Mouse (Mus musculus): ENCODE results near the gene Agbl4. TPM values are rescaled to one million over a fixed set of nuclear protein-coding genes. Genes with fewer than 3 reads are reported as not detected.

Agbl4 gene
- total RNA-seq, 1 experiment, result not detected

DNA sequence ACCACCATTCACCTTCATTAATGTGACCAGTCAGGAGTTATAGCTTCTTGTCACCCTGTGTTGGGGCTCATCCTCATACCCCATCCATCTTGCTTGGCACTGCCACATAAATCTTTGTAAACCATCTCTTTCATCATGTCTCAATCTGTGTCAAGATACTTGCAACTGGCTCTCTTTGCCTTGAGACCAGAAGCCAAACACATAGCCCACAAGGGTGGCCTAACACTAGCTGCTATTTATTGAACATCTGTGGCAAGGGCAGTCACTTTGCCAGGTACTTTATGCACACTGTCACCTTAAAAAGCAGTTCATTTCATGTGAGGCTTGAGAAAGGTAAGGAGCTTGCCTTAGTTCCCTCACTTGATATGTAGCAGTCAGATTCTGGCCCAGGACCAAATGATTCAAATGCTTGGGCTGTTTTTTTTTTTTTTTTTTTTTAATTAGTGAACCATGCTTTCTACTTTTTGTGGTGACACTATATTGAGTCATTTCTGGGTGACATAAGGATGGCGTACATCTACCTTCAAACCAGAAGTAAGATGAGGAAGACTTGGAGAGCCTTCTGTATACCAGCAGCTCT, 1027.0 kb downstream of the Agbl4 start:
- H3K4me1 ChIP-seq (ENCODE audit: control insufficient read depth in 2 of 2, insufficient read depth in 2 of 2, low read length in 2 of 2, poor library complexity in 1 of 2), result no peaks in the 10 kb centered on the region
- in situ Hi-C loops (cut with MboI; ENCODE audit: low sequenced_read_pairs in 2 of 2, unreplicated experiment in 2 of 2), result no loop called here
- DNase-seq (ENCODE audit: low read depth, low spot score), result no peak
- no peaks in the 10 kb centered on the region for H3K36me3 ChIP-seq (ENCODE audit: control insufficient read depth, insufficient read depth, low read length, poor library complexity, severe bottlenecking)
- H3K4me3 ChIP-seq (ENCODE audit: insufficient read depth in 1 of 2, low read depth in 1 of 2, low read length in 2 of 2, poor library complexity in 1 of 2, severe bottlenecking in 1 of 2), result no peak overlapping the region
- TF ChIP-seq MAFK (IDR thresholded peaks at IDR 0.05; ENCODE audit: insufficient read depth, low read depth, low read length) (no peak), ZNF384 (IDR thresholded peaks at IDR 0.05; ENCODE audit: low read depth, low read length) (no peak), ZC3H11A (IDR thresholded peaks at IDR 0.05; ENCODE audit: borderline replicate concordance, low read depth, low read length) (no peak), HCFC1 (IDR thresholded peaks at IDR 0.05; ENCODE audit: borderline replicate concordance, insufficient read depth, low read length) (no peak), CHD2 (IDR thresholded peaks at IDR 0.05; ENCODE audit: low read depth, low read length) (no peak)
- H3K27ac ChIP-seq (ENCODE audit: insufficient read depth, low read depth, low read length, poor library complexity, severe bottlenecking), result no peak overlapping the region
- no peaks in the 10 kb centered on the region for H3K9me3 ChIP-seq (ENCODE audit: control insufficient read depth, insufficient read depth, low read depth, low read length)
- H3K9ac ChIP-seq (ENCODE audit: insufficient read depth, low read depth, low read length, poor library complexity, severe bottlenecking), result no peak overlapping the region

DNA sequence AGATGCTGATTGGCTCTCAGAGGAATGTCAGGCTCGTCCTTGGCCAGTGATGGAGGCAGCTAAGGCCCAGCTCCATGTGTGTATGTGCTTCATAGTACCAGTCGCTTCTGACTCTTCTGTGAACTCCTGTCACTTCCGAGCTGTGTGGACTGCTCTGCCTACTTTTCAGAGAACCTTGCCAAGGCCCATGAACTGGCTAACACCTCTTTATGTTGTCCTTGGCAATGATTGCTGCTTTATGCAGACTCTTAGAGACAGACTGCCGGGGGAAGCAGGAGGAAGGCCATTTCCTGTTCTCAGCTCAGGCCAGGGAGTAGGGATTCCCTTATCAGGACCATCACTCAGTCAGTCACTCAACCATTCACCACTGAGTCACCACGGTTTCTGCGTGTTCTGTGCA, 1027.7 kb downstream of the Agbl4 start:
- no peak overlapping the region for H3K27ac ChIP-seq (ENCODE audit: insufficient read depth, low read depth, low read length, poor library complexity, severe bottlenecking)
- H3K9me3 ChIP-seq (ENCODE audit: control insufficient read depth, insufficient read depth, low read depth, low read length), result no peaks in the 10 kb centered on the region
- TF ChIP-seq ZC3H11A (IDR thresholded peaks at IDR 0.05; ENCODE audit: borderline replicate concordance, low read depth, low read length), result no peak
- no peak for TF ChIP-seq ZNF384 (IDR thresholded peaks at IDR 0.05; ENCODE audit: low read depth, low read length)
- no peak for TF ChIP-seq HCFC1 (IDR thresholded peaks at IDR 0.05; ENCODE audit: borderline replicate concordance, insufficient read depth, low read length)
- no peak for TF ChIP-seq CHD2 (IDR thresholded peaks at IDR 0.05; ENCODE audit: low read depth, low read length)
- TF ChIP-seq MAFK (IDR thresholded peaks at IDR 0.05; ENCODE audit: insufficient read depth, low read depth, low read length), result no peak
- no peak overlapping the region for H3K4me3 ChIP-seq (ENCODE audit: insufficient read depth in 1 of 2, low read depth in 1 of 2, low read length in 2 of 2, poor library complexity in 1 of 2, severe bottlenecking in 1 of 2)
- no peak overlapping the region for H3K9ac ChIP-seq (ENCODE audit: insufficient read depth, low read depth, low read length, poor library complexity, severe bottlenecking)
- in situ Hi-C loops (cut with MboI; ENCODE audit: low sequenced_read_pairs in 2 of 2, unreplicated experiment in 2 of 2), result no loop called here
- H3K4me1 ChIP-seq (ENCODE audit: control insufficient read depth in 2 of 2, insufficient read depth in 2 of 2, low read length in 2 of 2, poor library complexity in 1 of 2), result no peaks in the 10 kb centered on the region
- no peaks in the 10 kb centered on the region for H3K36me3 ChIP-seq (ENCODE audit: control insufficient read depth, insufficient read depth, low read length, poor library complexity, severe bottlenecking)
- no peak for DNase-seq (ENCODE audit: low read depth, low spot score)

DNA sequence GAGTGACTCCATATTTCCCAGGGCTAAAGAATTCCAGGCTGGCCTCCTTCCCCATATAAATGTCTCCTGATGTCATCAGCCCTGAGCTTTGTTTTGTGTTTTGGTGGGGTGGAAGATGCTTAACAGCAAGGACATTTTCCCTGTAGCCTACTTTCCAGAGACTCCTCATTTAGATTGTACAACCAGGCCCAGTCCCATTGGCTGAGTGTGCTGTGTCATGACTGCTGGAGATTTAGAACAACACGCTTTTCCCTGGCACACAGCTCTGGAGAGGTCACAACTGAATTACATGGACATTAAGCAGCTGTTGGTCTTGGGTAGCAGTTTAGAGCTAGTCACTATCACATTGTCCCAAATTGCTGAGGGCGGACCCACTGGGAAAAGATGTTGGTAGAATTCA, 1033.7 kb downstream of the Agbl4 start:
- H3K9ac ChIP-seq (ENCODE audit: insufficient read depth, low read depth, low read length, poor library complexity, severe bottlenecking), result no peak overlapping the region
- TF ChIP-seq MAFK (IDR thresholded peaks at IDR 0.05; ENCODE audit: insufficient read depth, low read depth, low read length), result no peak
- TF ChIP-seq CHD2 (IDR thresholded peaks at IDR 0.05; ENCODE audit: low read depth, low read length), result no peak
- no peak for TF ChIP-seq ZNF384 (IDR thresholded peaks at IDR 0.05; ENCODE audit: low read depth, low read length)
- TF ChIP-seq ZC3H11A (IDR thresholded peaks at IDR 0.05; ENCODE audit: borderline replicate concordance, low read depth, low read length), result no peak
- no peak for TF ChIP-seq HCFC1 (IDR thresholded peaks at IDR 0.05; ENCODE audit: borderline replicate concordance, insufficient read depth, low read length)
- peaks cover 6% of the 10 kb centered on the region for H3K36me3 ChIP-seq (ENCODE audit: control insufficient read depth, insufficient read depth, low read length, poor library complexity, severe bottlenecking)
- H3K27ac ChIP-seq (ENCODE audit: insufficient read depth, low read depth, low read length, poor library complexity, severe bottlenecking), result no peak overlapping the region
- in situ Hi-C loops (cut with MboI; ENCODE audit: low sequenced_read_pairs in 2 of 2, unreplicated experiment in 2 of 2), result no loop called here
- no peak overlapping the region for H3K4me3 ChIP-seq (ENCODE audit: insufficient read depth in 1 of 2, low read depth in 1 of 2, low read length in 2 of 2, poor library complexity in 1 of 2, severe bottlenecking in 1 of 2)
- H3K9me3 ChIP-seq (ENCODE audit: control insufficient read depth, insufficient read depth, low read depth, low read length), result no peaks in the 10 kb centered on the region
- H3K4me1 ChIP-seq (ENCODE audit: control insufficient read depth in 2 of 2, insufficient read depth in 2 of 2, low read length in 2 of 2, poor library complexity in 1 of 2), result no peaks in the 10 kb centered on the region
- DNase-seq (ENCODE audit: low read depth, low spot score), result no peak

DNA sequence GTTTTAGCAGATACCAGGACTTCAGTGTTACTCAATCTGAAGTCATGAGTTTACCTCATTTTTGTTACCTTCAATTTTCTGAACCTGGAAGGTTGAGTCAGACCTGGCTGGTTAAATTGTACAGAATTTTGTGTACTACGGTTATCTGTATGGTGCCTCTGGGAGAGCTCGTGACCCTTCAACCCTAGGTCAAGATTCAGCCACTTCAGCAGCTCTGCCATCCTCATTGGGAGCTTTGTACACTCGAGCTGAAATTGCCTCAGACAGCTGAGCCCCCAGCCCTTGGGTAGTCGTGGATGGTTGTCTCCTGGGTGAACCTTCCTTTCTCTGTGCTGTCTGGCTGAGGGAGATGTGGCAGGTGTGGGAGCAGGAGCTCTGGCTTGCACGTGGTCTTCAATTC, 1034.6 kb downstream of the Agbl4 start:
- H3K36me3 ChIP-seq (ENCODE audit: control insufficient read depth, insufficient read depth, low read length, poor library complexity, severe bottlenecking), result peaks cover 6% of the 10 kb centered on the region
- no peak overlapping the region for H3K27ac ChIP-seq (ENCODE audit: insufficient read depth, low read depth, low read length, poor library complexity, severe bottlenecking)
- H3K4me3 ChIP-seq (ENCODE audit: insufficient read depth in 1 of 2, low read depth in 1 of 2, low read length in 2 of 2, poor library complexity in 1 of 2, severe bottlenecking in 1 of 2), result no peak overlapping the region
- in situ Hi-C loops (cut with MboI; ENCODE audit: low sequenced_read_pairs in 2 of 2, unreplicated experiment in 2 of 2), result no loop called here
- H3K4me1 ChIP-seq (ENCODE audit: control insufficient read depth in 2 of 2, insufficient read depth in 2 of 2, low read length in 2 of 2, poor library complexity in 1 of 2), result no peaks in the 10 kb centered on the region
- no peak for DNase-seq (ENCODE audit: low read depth, low spot score)
- H3K9me3 ChIP-seq (ENCODE audit: control insufficient read depth, insufficient read depth, low read depth, low read length), result no peaks in the 10 kb centered on the region
- no peak overlapping the region for H3K9ac ChIP-seq (ENCODE audit: insufficient read depth, low read depth, low read length, poor library complexity, severe bottlenecking)
- TF ChIP-seq ZNF384 (IDR thresholded peaks at IDR 0.05; ENCODE audit: low read depth, low read length) (no peak), ZC3H11A (IDR thresholded peaks at IDR 0.05; ENCODE audit: borderline replicate concordance, low read depth, low read length) (no peak), CHD2 (IDR thresholded peaks at IDR 0.05; ENCODE audit: low read depth, low read length) (no peak), MAFK (IDR thresholded peaks at IDR 0.05; ENCODE audit: insufficient read depth, low read depth, low read length) (no peak), HCFC1 (IDR thresholded peaks at IDR 0.05; ENCODE audit: borderline replicate concordance, insufficient read depth, low read length) (no peak)

DNA sequence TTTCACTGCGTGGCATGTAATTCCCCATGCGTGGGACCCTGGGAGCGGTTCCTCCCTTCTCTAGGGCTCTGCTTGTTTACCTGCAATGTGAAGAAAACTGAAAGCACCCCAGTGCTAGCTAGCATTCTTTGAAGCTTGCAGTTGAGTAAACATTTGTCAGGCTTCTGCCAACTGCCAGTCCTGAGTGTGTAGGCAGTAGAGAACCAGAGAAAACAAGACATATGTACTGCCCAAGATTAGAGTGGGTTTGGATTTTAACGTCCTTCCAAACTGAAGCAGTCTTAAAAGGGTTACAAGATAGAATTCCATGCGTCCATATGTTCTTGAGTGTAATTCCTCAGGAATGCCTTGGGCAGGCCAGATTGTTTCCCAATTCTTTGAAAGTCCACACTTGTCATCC, 1035.0 kb downstream of the Agbl4 start:
- no peaks in the 10 kb centered on the region for H3K9me3 ChIP-seq (ENCODE audit: control insufficient read depth, insufficient read depth, low read depth, low read length)
- H3K4me1 ChIP-seq (ENCODE audit: control insufficient read depth in 2 of 2, insufficient read depth in 2 of 2, low read length in 2 of 2, poor library complexity in 1 of 2), result no peaks in the 10 kb centered on the region
- TF ChIP-seq MAFK (IDR thresholded peaks at IDR 0.05; ENCODE audit: insufficient read depth, low read depth, low read length) (no peak), CHD2 (IDR thresholded peaks at IDR 0.05; ENCODE audit: low read depth, low read length) (no peak), HCFC1 (IDR thresholded peaks at IDR 0.05; ENCODE audit: borderline replicate concordance, insufficient read depth, low read length) (no peak), ZC3H11A (IDR thresholded peaks at IDR 0.05; ENCODE audit: borderline replicate concordance, low read depth, low read length) (no peak), ZNF384 (IDR thresholded peaks at IDR 0.05; ENCODE audit: low read depth, low read length) (no peak)
- in situ Hi-C loops (cut with MboI; ENCODE audit: low sequenced_read_pairs in 2 of 2, unreplicated experiment in 2 of 2), result no loop called here
- no peak overlapping the region for H3K27ac ChIP-seq (ENCODE audit: insufficient read depth, low read depth, low read length, poor library complexity, severe bottlenecking)
- DNase-seq (ENCODE audit: low read depth, low spot score), result no peak
- H3K4me3 ChIP-seq (ENCODE audit: insufficient read depth in 1 of 2, low read depth in 1 of 2, low read length in 2 of 2, poor library complexity in 1 of 2, severe bottlenecking in 1 of 2), result no peak overlapping the region
- H3K9ac ChIP-seq (ENCODE audit: insufficient read depth, low read depth, low read length, poor library complexity, severe bottlenecking), result no peak overlapping the region
- peaks cover 6% of the 10 kb centered on the region for H3K36me3 ChIP-seq (ENCODE audit: control insufficient read depth, insufficient read depth, low read length, poor library complexity, severe bottlenecking)

Data from ES-E14 (cell line).